Comparison of ENCODE assay signal across 9 mouse cellular contexts in the genomic region with DNA sequence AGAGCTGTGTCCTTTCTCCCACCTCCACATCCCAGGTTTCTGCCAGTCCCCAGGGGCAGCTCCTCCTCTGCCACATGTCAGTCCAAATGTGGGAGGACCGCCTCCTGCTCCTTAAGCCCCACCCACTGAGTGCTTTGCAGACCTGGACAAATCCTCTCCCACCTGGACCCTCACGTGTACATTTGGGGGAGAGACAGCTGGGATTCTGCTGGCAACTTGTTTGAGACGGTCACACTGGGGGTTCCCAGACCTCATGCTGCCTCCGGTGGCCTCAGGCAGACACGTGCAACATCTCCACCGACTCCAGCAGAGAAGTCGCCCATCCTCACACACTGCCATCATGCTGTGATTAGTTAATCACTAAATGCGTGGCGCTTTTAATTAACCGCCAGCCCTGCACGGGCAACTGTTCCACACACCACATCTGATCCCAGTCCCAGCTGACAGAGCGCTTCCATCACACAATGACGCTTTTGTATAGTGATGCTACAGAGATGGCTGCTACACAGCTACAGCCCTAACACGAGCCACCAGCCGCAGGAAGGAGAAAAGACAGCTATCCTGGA. TPM values are rescaled to one million over a fixed set of nuclear protein-coding genes. Genes with fewer than 3 reads are reported as not detected.
A peak's percentile ranks its signal among the peaks of the same experiment; 100 is the strongest.
DNase-seq lines count a peak whose midpoint lies in the region; ATAC-seq and TF ChIP-seq lines count a peak whose summit lies in the region.
"Had no signal": no experiment of that assay in that cellular context is flagged by ENCODE, and none has a peak within 500 bp of the region (broad histone marks: within the 10 kb centered on the region; RNA-seq: fewer than 3 reads in every experiment).

No protein-coding gene starts in this region.

- ATAC-seq in forebrain, embryonic 13.5 days = peak; percentile 72
- peak; percentile 79 for ATAC-seq in neural tube, embryonic 14.5 days (ENCODE audit: low read depth)

- 3% methylated on average over 15 of the region's 15 CpGs for WGBS in cerebellum, adult 2 months
- 13% methylated on average over 15 of the region's 15 CpGs for WGBS in forebrain, embryonic 13.5 days
- 18% methylated on average over 15 of the region's 15 CpGs for WGBS in neural tube, embryonic 14.5 days

- H3K27me3 ChIP-seq in cerebellum, adult 2 months (ENCODE audit: control insufficient read depth, insufficient read depth, low read length) = no peaks in the 10 kb centered on the region
- 0 out of 2 replicates have a peak, but pooled peaks cover 4% of the 10 kb centered on the region for H3K27me3 ChIP-seq in forebrain, embryonic 13.5 days
- H3K27me3 ChIP-seq in neural tube, embryonic 14.5 days (ENCODE audit: control insufficient read depth, insufficient read depth, low read length) = no peaks in the 10 kb centered on the region

- H3K4me1 ChIP-seq in cerebellum, adult 2 months (ENCODE audit: control insufficient read depth, insufficient read depth, low read length) = peaks cover 20% of the 10 kb centered on the region
- peaks cover 16% of the 10 kb centered on the region; the same call in 1 of the 2 replicates for H3K4me1 ChIP-seq in forebrain, embryonic 13.5 days
- no peaks in the 10 kb centered on the region for H3K4me1 ChIP-seq in neural tube, embryonic 14.5 days (ENCODE audit: control insufficient read depth, insufficient read depth, low read length)

- H3K4me3 ChIP-seq in cerebellum, adult 2 months (replicated peaks; ENCODE audit: insufficient read depth, low read depth, low read length) = peak overlapping the region; percentile 38
- H3K4me3 ChIP-seq in forebrain, embryonic 13.5 days = peak overlapping the region; percentile 13
- H3K4me3 ChIP-seq in neural tube, embryonic 14.5 days (ENCODE audit: low read depth, low read length) = no peak overlapping the region

- no peaks in the 10 kb centered on the region for H3K36me3 ChIP-seq in forebrain, embryonic 13.5 days (ENCODE audit: poor library complexity, severe bottlenecking)
- no peaks in the 10 kb centered on the region for H3K36me3 ChIP-seq in neural tube, embryonic 14.5 days (ENCODE audit: control insufficient read depth, insufficient read depth, low read length)

- no peak for TF ChIP-seq POLR2A in cerebellum, adult 2 months (IDR thresholded peaks at IDR 0.05; ENCODE audit: borderline replicate concordance, insufficient read depth, low read length)

- intact Hi-C loops in gastrocnemius, postnatal 14 days (cut with DNase I; ENCODE audit: low total_unique reads) = loop anchor here (5.0 kb wide), 1 partner anchor 603 kb away; no protein-coding TSS in a partner anchor

- no peak overlapping the region for H3K27ac ChIP-seq in cerebellum, adult 2 months (ENCODE audit: insufficient read depth, low read length)
- H3K27ac ChIP-seq in forebrain, embryonic 13.5 days = no peak overlapping the region
- H3K27ac ChIP-seq in neural tube, embryonic 14.5 days (ENCODE audit: low read depth, low read length) = 0 out of 2 replicates have a peak overlapping the region, but pooled peaks have one; percentile 2

- TF ChIP-seq CTCF in cerebellum, adult 2 months (IDR thresholded peaks at IDR 0.05; ENCODE audit: borderline replicate concordance, insufficient read depth, low read depth, low read length) = no peak

- no peaks in the 10 kb centered on the region for H3K9me3 ChIP-seq in forebrain, embryonic 13.5 days (replicated peaks)
- no peaks in the 10 kb centered on the region for H3K9me3 ChIP-seq in neural tube, embryonic 14.5 days (ENCODE audit: control insufficient read depth, low read length)

- no peak overlapping the region for H3K9ac ChIP-seq in forebrain, embryonic 13.5 days
- H3K9ac ChIP-seq in neural tube, embryonic 14.5 days (replicated peaks; ENCODE audit: low read depth, low read length) = no peak overlapping the region

- peak overlapping the region; percentile 50 for H3K4me2 ChIP-seq in forebrain, embryonic 13.5 days
- H3K4me2 ChIP-seq in neural tube, embryonic 14.5 days (ENCODE audit: low read depth, low read length) = peak overlapping the region; percentile 21; the same call in 1 of the 2 replicates

- DNase-seq in cerebellum, adult 2 months = peak; percentile 57 to 58
- DNase-seq in layer of hippocampus, adult 9-11 months = peak; percentile 31
- no peak for DNase-seq in gastrocnemius, postnatal 14 days
- no peak for DNase-seq in thymus, postnatal 0 days (ENCODE audit: low spot score)
- DNase-seq in urinary bladder, postnatal 14 days (ENCODE audit: low spot score) = no peak
- DNase-seq in lung, postnatal 36 days = no peak
- DNase-seq: thymus, postnatal 14 days had no signal

RNA-seq across cellular contexts. Expression of a gene that starts 23.7 kb away (rescaled TPM):
- polyA plus RNA-seq in cerebellum, adult 2 months (2012; rRNA removed) = 0.15 and 0.41 TPM in 2 replicates
- not detected in 2 replicates for polyA plus RNA-seq in forebrain, embryonic 13.5 days (2015; fragmentation: Nextera tagmentation; extraction: Ambion mirVana)
- polyA plus RNA-seq in neural tube, embryonic 14.5 days (2014; fragmentation: Nextera tagmentation; extraction: Ambion mirVana) = not detected in 2 replicates
- total RNA-seq in gastrocnemius, postnatal 14 days (2021) = not detected
- not detected in 2 replicates for polyA plus RNA-seq in thymus, postnatal 0 days (2015; fragmentation: Nextera tagmentation; extraction: Ambion mirVana)

Comparison
In these comparisons a context has a peak if more than half of its experiments do, and no peak if none do; other contexts are left out.
1. DNase-seq: peak in cerebellum, adult 2 months (2 of 2) and layer of hippocampus, adult 9-11 months (single experiment); none in gastrocnemius, postnatal 14 days (single experiment), thymus, postnatal 0 days (single experiment), urinary bladder, postnatal 14 days (single experiment) and lung, postnatal 36 days (single experiment).